Comparison of ENCODE assay signal across 12 mouse cellular contexts in the genomic region with DNA sequence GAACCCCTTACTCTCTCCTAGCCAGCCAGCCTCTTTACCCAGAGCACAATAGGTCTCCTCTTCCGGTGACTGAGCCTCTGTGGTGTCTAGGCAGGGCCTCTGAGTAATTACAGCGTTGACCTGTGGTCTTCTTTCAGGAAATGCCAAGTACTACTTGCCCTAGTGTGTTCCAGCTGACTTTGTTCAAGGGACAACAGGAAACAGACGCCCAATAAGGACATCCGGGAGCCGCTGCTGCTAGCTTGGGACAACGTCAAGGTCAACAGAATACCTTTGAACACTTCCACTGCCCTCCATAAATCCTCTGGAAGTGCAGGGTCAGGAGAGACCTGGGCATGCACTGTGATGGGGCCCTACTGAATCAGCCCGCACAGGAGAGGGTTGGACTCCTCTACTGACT. TPM values are rescaled to one million over a fixed set of nuclear protein-coding genes. Genes with fewer than 3 reads are reported as not detected.
DNase-seq lines count a peak whose midpoint lies in the region; ATAC-seq and TF ChIP-seq lines count a peak whose summit lies in the region.
"Had no signal": no experiment of that assay in that cellular context is flagged by ENCODE, and none has a peak within 500 bp of the region (broad histone marks: within the 10 kb centered on the region; RNA-seq: fewer than 3 reads in every experiment).

No protein-coding gene starts in this region.

- TF ChIP-seq POLR2A in kidney, adult 2 months (IDR thresholded peaks at IDR 0.05; ENCODE audit: low read depth, low read length): no peak

- no peak overlapping the region for H3K27ac ChIP-seq in heart, embryonic 15.5 days
- H3K27ac ChIP-seq in heart, embryonic 12.5 days (ENCODE audit: poor library complexity, severe bottlenecking): no peak overlapping the region
- H3K27ac ChIP-seq in kidney, adult 2 months (ENCODE audit: insufficient read depth, low read depth, low read length): no peak overlapping the region
- H3K27ac ChIP-seq in lung, postnatal 0 days (ENCODE audit: low read length): no peak overlapping the region
- H3K27ac ChIP-seq: embryonic facial prominence, embryonic 13.5 days had no signal

- H3K9me3 ChIP-seq in heart, embryonic 15.5 days (replicated peaks): no peaks in the 10 kb centered on the region
- peaks cover 5% of the 10 kb centered on the region; the same call in 1 of the 2 replicates for H3K9me3 ChIP-seq in heart, embryonic 12.5 days (replicated peaks)
- no peaks in the 10 kb centered on the region for H3K9me3 ChIP-seq in lung, postnatal 0 days (ENCODE audit: low read length)
- H3K9me3 ChIP-seq: embryonic facial prominence, embryonic 13.5 days had no signal

- no peak overlapping the region for H3K4me2 ChIP-seq in heart, embryonic 15.5 days
- H3K4me2 ChIP-seq in heart, embryonic 12.5 days: no peak overlapping the region
- no peak overlapping the region for H3K4me2 ChIP-seq in lung, postnatal 0 days (replicated peaks; ENCODE audit: low read depth, low read length)
- H3K4me2 ChIP-seq: embryonic facial prominence, embryonic 13.5 days had no signal

- ATAC-seq in heart, embryonic 15.5 days (replicated peaks; ENCODE audit: insufficient number of reproducible peaks, insufficient read depth, low FRiP score, low read depth): 0 out of 2 replicates have a peak, but pooled peaks have one; percentile 39
- no peak for ATAC-seq in heart, embryonic 12.5 days (ENCODE audit: insufficient number of reproducible peaks, low FRiP score)
- peak; percentile 88 for ATAC-seq in lung, postnatal 0 days

- TF ChIP-seq EP300 in lung, postnatal 0 days (IDR thresholded peaks at IDR 0.05): peak; percentile 63; the same call in 1 of the 2 replicates

- H3K4me3 ChIP-seq in heart, embryonic 15.5 days: no peak overlapping the region
- no peak overlapping the region for H3K4me3 ChIP-seq in heart, embryonic 12.5 days
- no peak overlapping the region for H3K4me3 ChIP-seq in kidney, adult 2 months (ENCODE audit: insufficient read depth, low read depth, low read length)
- H3K4me3 ChIP-seq in lung, postnatal 0 days (ENCODE audit: low read depth, low read length): no peak overlapping the region
- H3K4me3 ChIP-seq: embryonic facial prominence, embryonic 13.5 days had no signal

- H3K27me3 ChIP-seq in heart, embryonic 15.5 days: no peaks in the 10 kb centered on the region
- H3K27me3 ChIP-seq in heart, embryonic 12.5 days (replicated peaks): no peaks in the 10 kb centered on the region
- no peaks in the 10 kb centered on the region for H3K27me3 ChIP-seq in kidney, adult 2 months (replicated peaks; ENCODE audit: control insufficient read depth, insufficient read depth, low read length)
- H3K27me3 ChIP-seq in lung, postnatal 0 days (replicated peaks; ENCODE audit: insufficient read depth, low read length): no peaks in the 10 kb centered on the region
- H3K27me3 ChIP-seq: embryonic facial prominence, embryonic 13.5 days had no signal

- H3K36me3 ChIP-seq in heart, embryonic 15.5 days: no peaks in the 10 kb centered on the region
- H3K36me3 ChIP-seq in heart, embryonic 12.5 days: no peaks in the 10 kb centered on the region
- H3K36me3 ChIP-seq in kidney, adult 2 months (ENCODE audit: control insufficient read depth, insufficient read depth, low read length): no peaks in the 10 kb centered on the region
- H3K36me3 ChIP-seq in lung, postnatal 0 days (ENCODE audit: insufficient read depth, low read length): no peaks in the 10 kb centered on the region
- H3K36me3 ChIP-seq: embryonic facial prominence, embryonic 13.5 days had no signal

- DNase-seq in adrenal gland, adult 2 months: peak; percentile 72
- DNase-seq in kidney, adult 2 months: peak; percentile 83
- peak; percentile 53 for DNase-seq in lung, postnatal 0 days (ENCODE audit: low spot score)
- DNase-seq in layer of hippocampus, postnatal 10 days (ENCODE audit: low spot score in 2 of 2): no peak
- no peak for DNase-seq in cerebellum, postnatal 14 days
- DNase-seq in right cerebral cortex, postnatal 10 days (ENCODE audit: low spot score in 2 of 2): no peak

- no peak for TF ChIP-seq CTCF in kidney, adult 2 months (conservative IDR thresholded peaks at IDR 0.05; ENCODE audit: insufficient read depth, insufficient read length, low read depth, low read length)
- no peak for TF ChIP-seq CTCF in lung, postnatal 0 days (IDR thresholded peaks at IDR 0.05)

- WGBS in heart, embryonic 15.5 days: 54% methylated on average over 7 of the region's 7 CpGs
- WGBS in heart, embryonic 12.5 days: 60% methylated on average over 7 of the region's 7 CpGs
- WGBS in kidney, adult 2 months: 16% methylated on average over 7 of the region's 7 CpGs
- 46% methylated on average over 7 of the region's 7 CpGs for WGBS in lung, postnatal 0 days

- no peak overlapping the region for H3K9ac ChIP-seq in heart, embryonic 15.5 days
- H3K9ac ChIP-seq in heart, embryonic 12.5 days: no peak overlapping the region
- H3K9ac ChIP-seq in lung, postnatal 0 days (replicated peaks; ENCODE audit: low read depth): no peak overlapping the region
- H3K9ac ChIP-seq: embryonic facial prominence, embryonic 13.5 days had no signal

- no peaks in the 10 kb centered on the region for H3K4me1 ChIP-seq in heart, embryonic 15.5 days (replicated peaks)
- H3K4me1 ChIP-seq in heart, embryonic 12.5 days (replicated peaks): no peaks in the 10 kb centered on the region
- 0 out of 2 replicates have a peak, but pooled peaks cover 2% of the 10 kb centered on the region for H3K4me1 ChIP-seq in kidney, adult 2 months (ENCODE audit: control insufficient read depth, insufficient read depth, low read length)
- H3K4me1 ChIP-seq in lung, postnatal 0 days (ENCODE audit: insufficient read depth, low read depth, low read length): no peaks in the 10 kb centered on the region
- H3K4me1 ChIP-seq: embryonic facial prominence, embryonic 13.5 days had no signal

RNA-seq across cellular contexts. Expression of gene Dspp, which starts 21.2 kb away (rescaled TPM):
- not detected in 2 replicates for polyA plus RNA-seq in heart, embryonic 15.5 days (2015; fragmentation: Nextera tagmentation; extraction: Ambion mirVana)
- not detected in 2 replicates for polyA plus RNA-seq in heart, embryonic 12.5 days (2016; fragmentation: Nextera tagmentation; extraction: Ambion mirVana)
- total RNA-seq in adrenal gland, adult 2 months (2021): not detected
- not detected in 2 replicates for polyA plus RNA-seq in adrenal gland, adult 2 months (2012; rRNA removed)
- polyA plus RNA-seq in kidney, adult 2 months (2012; rRNA removed): not detected in 2 replicates
- polyA plus RNA-seq in lung, postnatal 0 days (2015; fragmentation: Nextera tagmentation; extraction: Ambion mirVana): 0.02 TPM in 1 of 2 replicates, not detected in the other
- not detected for total RNA-seq in layer of hippocampus, postnatal 10 days (2021)
- total RNA-seq: heart, postnatal 14 days; liver, adult 2 months; midbrain, postnatal 0 days had no signal
- polyA plus RNA-seq: liver, adult 2 months; midbrain, postnatal 0 days had no signal

RNA-seq across cellular contexts. Expression of gene Sparcl1, which starts 35.8 kb away (rescaled TPM):
- 113 and 115 TPM in 2 replicates for polyA plus RNA-seq in heart, embryonic 15.5 days (2015; fragmentation: Nextera tagmentation; extraction: Ambion mirVana)
- 21.2 and 25.4 TPM in 2 replicates for polyA plus RNA-seq in heart, embryonic 12.5 days (2016; fragmentation: Nextera tagmentation; extraction: Ambion mirVana)
- total RNA-seq in adrenal gland, adult 2 months (2021): 10 to 100 TPM; 30.4 to 30.6 TPM
- polyA plus RNA-seq in adrenal gland, adult 2 months (2012; rRNA removed): 10.9 and 13.1 TPM in 2 replicates
- polyA plus RNA-seq in kidney, adult 2 months (2012; rRNA removed): 31.6 and 36.4 TPM in 2 replicates
- 285 and 301 TPM in 2 replicates for polyA plus RNA-seq in lung, postnatal 0 days (2015; fragmentation: Nextera tagmentation; extraction: Ambion mirVana)
- total RNA-seq in layer of hippocampus, postnatal 10 days (2021): 1,000 to 10,000 TPM; 1,050 to 1,141 TPM

RNA-seq across cellular contexts. Expression of gene Dmp1, which starts 53.1 kb away (rescaled TPM):
- polyA plus RNA-seq in heart, embryonic 15.5 days (2015; fragmentation: Nextera tagmentation; extraction: Ambion mirVana): 0.05 and 0.09 TPM in 2 replicates
- polyA plus RNA-seq in heart, embryonic 12.5 days (2016; fragmentation: Nextera tagmentation; extraction: Ambion mirVana): not detected in 2 replicates
- under 1 TPM in 1 of 2 experiments, not detected in 1; 0.10 TPM for total RNA-seq in adrenal gland, adult 2 months (2021)
- polyA plus RNA-seq in adrenal gland, adult 2 months (2012; rRNA removed): not detected in 2 replicates
- polyA plus RNA-seq in kidney, adult 2 months (2012; rRNA removed): not detected in 2 replicates
- polyA plus RNA-seq in lung, postnatal 0 days (2015; fragmentation: Nextera tagmentation; extraction: Ambion mirVana): 0.05 and 0.07 TPM in 2 replicates
- 1 to 10 TPM in 1 of 2 experiments, under 1 TPM in 1; 0.55 to 1.4 TPM for total RNA-seq in layer of hippocampus, postnatal 10 days (2021)
- total RNA-seq: heart, postnatal 14 days; liver, adult 2 months; midbrain, postnatal 0 days had no signal
- polyA plus RNA-seq: liver, adult 2 months had no signal

Comparison
In these comparisons a context has a peak if more than half of its experiments do, and no peak if none do; other contexts are left out.
1. DNase-seq: peak in adrenal gland, adult 2 months (single experiment), kidney, adult 2 months (single experiment) and lung, postnatal 0 days (single experiment); none in layer of hippocampus, postnatal 10 days (0 of 2), cerebellum, postnatal 14 days (0 of 2) and right cerebral cortex, postnatal 10 days (0 of 2).